Mouse (Mus musculus) limb, embryonic 14.5 days (tissue): ENCODE data around the gene Gm20388. TPM values are rescaled to one million over a fixed set of nuclear protein-coding genes. Genes with fewer than 3 reads are reported as not detected.

Experiments used
- ATAC-seq: fragments of 200-750 bp; cut with Nextera tagmentation; 2 replicates; pipeline ENCODE4 v1.8.0; 2017; ENCODE audit warnings: low read depth, moderate number of reproducible peaks, moderate TSS enrichment; ENCODE audit not compliant: low FRiP score
- DNase-seq: peaks from one replicate; pipeline ENCODE4 v3.0.0-alpha.2; 2015; ENCODE audit warnings: low spot score
- H3K27ac ChIP-seq: fragments of 300-500 bp; sonication (generic); replicated peaks from 2 replicates; pipeline ENCODE4 v1.5.1; 2014; ENCODE audit warnings: low read depth, mild to moderate bottlenecking, low read length, moderate library complexity, mixed read lengths
- H3K27me3 ChIP-seq: fragments of 300-500 bp; sonication (generic); 2 replicates; pipeline ENCODE4 v1.6.1; 2014; ENCODE audit warnings: low read length, mixed read lengths; ENCODE audit not compliant: control insufficient read depth, insufficient read depth
- H3K36me3 ChIP-seq: fragments of 300-500 bp; sonication (generic); 2 replicates; pipeline ENCODE4 v1.6.1; 2014; ENCODE audit warnings: mild to moderate bottlenecking, low read length, moderate library complexity, mixed read lengths; ENCODE audit not compliant: control insufficient read depth, insufficient read depth
- H3K4me1 ChIP-seq: fragments of 300-500 bp; sonication (generic); 2 replicates; pipeline ENCODE4 v1.6.1; 2014; ENCODE audit warnings: antibody characterized with exemption, low read length, mixed read lengths; ENCODE audit not compliant: control insufficient read depth, insufficient read depth
- H3K4me2 ChIP-seq: fragments of 300-500 bp; sonication (generic); replicated peaks from 2 replicates; pipeline ENCODE4 v1.6.1; 2014; ENCODE audit warnings: low read depth, mild to moderate bottlenecking, low read length, moderate library complexity; ENCODE audit not compliant: severe bottlenecking
- H3K4me3 ChIP-seq: fragments of 300-500 bp; sonication (generic); replicated peaks from 2 replicates; pipeline ENCODE4 v1.5.1; 2014; ENCODE audit warnings: low read length
- H3K9ac ChIP-seq: fragments of 300-500 bp; sonication (generic); 2 replicates; pipeline ENCODE4 v1.6.1; 2014; ENCODE audit warnings: mild to moderate bottlenecking, low read depth, low read length, moderate library complexity; ENCODE audit not compliant: severe bottlenecking
- H3K9me3 ChIP-seq: fragments of 300-500 bp; sonication (generic); 2 replicates; pipeline ENCODE4 v1.6.1; 2016; ENCODE audit warnings: low read length; ENCODE audit not compliant: control insufficient read depth
- POLR2A ChIP-seq: fragments of 200-500 bp; IDR thresholded peaks from 2 replicates; pipeline ENCODE4 v1.8.0; 2012; ENCODE audit warnings: inconsistent platforms, mild to moderate bottlenecking, moderate library complexity, borderline replicate concordance; ENCODE audit not compliant: insufficient read depth, insufficient read length; ENCODE audit errors: extremely low read depth
- WGBS: fragments of 180-500 bp; shearing (Covaris S2); extraction: QIAGEN DNeasy Blood & Tissue Kit; methylation state at CpG from one replicate; pipeline ENCODE4 v1.1.7; 2014; 5-methylcytosine and 5-hydroxymethylcytosine counted together
- polyA plus RNA-seq, 2 experiments: library from polyadenylated mRNA; depleted of rRNA in 1 of 2; stranded (reverse) in 1 of 2; unstranded in 1 of 2; fragments of >200 nt; fragmentation: Nextera tagmentation in 1 of 2; extraction: Ambion mirVana in 1 of 2; gene quantifications; 2 replicates each; pipeline versions ENCODE4 v1.2.1 to v1.2.3; 2012 to 2014

Gene Gm20388
- polyA plus RNA-seq, 2 experiments: 1.9 to 49.9 TPM

GRCm38 (mm10) chr8:121947753-121948141 lies 2037.1 kb downstream of the Gm20388 start:
- no peaks in the 10 kb centered on the region for H3K9me3 ChIP-seq
- peaks cover 34% of the 10 kb centered on the region for H3K4me1 ChIP-seq
- peak; percentile 42; the same call in 1 of the 2 replicates for TF ChIP-seq POLR2A
- H3K27me3 ChIP-seq: no peaks in the 10 kb centered on the region
- H3K4me3 ChIP-seq: peak overlapping the region; percentile 37
- peak overlapping the region; percentile 64 for H3K4me2 ChIP-seq
- ATAC-seq (peak; percentile 29), DNase-seq (peak; percentile 97)
- peak overlapping the region; percentile 87 for H3K27ac ChIP-seq
- WGBS: under 1% methylated on average over 18 of the region's 18 CpGs
- peak overlapping the region; percentile 50 for H3K9ac ChIP-seq
- 0 out of 2 replicates have a peak, but pooled peaks cover 2% of the 10 kb centered on the region for H3K36me3 ChIP-seq

- no peaks in the 10 kb centered on the region for H3K27me3 ChIP-seq
- peak overlapping the region; percentile 50 for H3K9ac ChIP-seq
- peaks cover 34% of the 10 kb centered on the region for H3K4me1 ChIP-seq
- peak overlapping the region; percentile 87 for H3K27ac ChIP-seq
- H3K9me3 ChIP-seq: no peaks in the 10 kb centered on the region
- H3K36me3 ChIP-seq: 0 out of 2 replicates have a peak, but pooled peaks cover 7% of the 10 kb centered on the region
- peak overlapping the region; percentile 37 for H3K4me3 ChIP-seq
- peak overlapping the region; percentile 64 for H3K4me2 ChIP-seq
- TF ChIP-seq POLR2A: no peak
- 61% methylated on average over 19 of the region's 19 CpGs for WGBS
- no peak for DNase-seq
- no peak for ATAC-seq
Observed at GRCm38 (mm10) chr8:121948321-121949145, 2037.9 kb downstream of the Gm20388 start.

GRCm38 (mm10) chr8:121949222-121949800 lies 2038.7 kb downstream of the Gm20388 start, which contains the start of gene Banp:
Banp (plus strand) TSS chr8:121949750.
- ATAC-seq (no peak), DNase-seq (no peak)
- WGBS: 69% methylated on average over 6 of the region's 6 CpGs
- Histone ChIP-seq H3K4me3 (peak within 1 kb of the TSS; percentile 89), H3K4me2 (peak within 1 kb of the TSS; percentile 64), H3K9me3 (no peaks in the 10 kb centered on the region), H3K9ac (peak within 1 kb of the TSS; percentile 99), H3K27me3 (no peaks in the 10 kb centered on the region), H3K27ac (peak within 1 kb of the TSS; percentile 94), H3K36me3 (peaks cover 15% of the 10 kb centered on the region; the same call in 1 of the 2 replicates), H3K4me1 (peaks cover 34% of the 10 kb centered on the region)
- no peak for TF ChIP-seq POLR2A

- H3K27ac ChIP-seq: peak overlapping the region; percentile 94
- H3K4me3 ChIP-seq: peak overlapping the region; percentile 89
- ATAC-seq: peak; percentile 94
- peak; percentile 40; the same call in 1 of the 2 replicates for TF ChIP-seq POLR2A
- no peaks in the 10 kb centered on the region for H3K9me3 ChIP-seq
- H3K4me1 ChIP-seq: peaks cover 34% of the 10 kb centered on the region
- H3K9ac ChIP-seq: peak overlapping the region; percentile 99
- WGBS: 1% methylated on average over 44 of the region's 66 CpGs
- peak; percentile 99 for DNase-seq
- no peaks in the 10 kb centered on the region for H3K27me3 ChIP-seq
- peak overlapping the region; percentile 53 for H3K4me2 ChIP-seq
- peaks cover 19% of the 10 kb centered on the region for H3K36me3 ChIP-seq
Observed at GRCm38 (mm10) chr8:121949941-121950748, 2039.5 kb downstream of the Gm20388 start.
